Mouse (Mus musculus) MEL (cell line): ENCODE results near the gene Cbl. TPM values are rescaled to one million over a fixed set of nuclear protein-coding genes. Genes with fewer than 3 reads are reported as not detected.

Experiments used
- DNase-seq: peaks from one replicate; pipeline ENCODE4 v3.0.0; 2011; ENCODE audit warnings: low read depth, low spot score
- H3K27ac ChIP-seq: 2 replicates; pipeline ENCODE4 v1.5.1; 2012; ENCODE audit warnings: low read depth, mild to moderate bottlenecking, control low read depth, low read length, moderate library complexity; ENCODE audit not compliant: control insufficient read depth
- H3K27me3 ChIP-seq, 2 experiments: fragments of 150-350 bp in 1 of 2; sonication (generic) in 1 of 2; 2 replicates each; pipeline ENCODE4 v1.6.1; 2012; ENCODE audit warnings: low read length in 2 of 2, mild to moderate bottlenecking in 2 of 2, improper control_type of control experiment in 1 of 2, moderate library complexity in 1 of 2; ENCODE audit not compliant: insufficient read depth in 2 of 2, control insufficient read depth in 1 of 2
- H3K36me3 ChIP-seq, 2 experiments: 2 replicates each; pipeline ENCODE4 v1.6.1; 2012 to 2014; ENCODE audit warnings: low read length in 2 of 2, improper control_type of control experiment in 1 of 2, inconsistent platforms in 1 of 2, mild to moderate bottlenecking in 1 of 2; ENCODE audit not compliant: insufficient read depth in 2 of 2, control insufficient read depth in 1 of 2
- H3K4me1 ChIP-seq, 2 experiments: fragments of 150-350 bp in 1 of 2; sonication (generic) in 1 of 2; 2 replicates each; pipeline ENCODE4 v1.6.1; 2012; ENCODE audit warnings: low read length in 2 of 2, improper control_type of control experiment in 1 of 2, mild to moderate bottlenecking in 1 of 2; ENCODE audit not compliant: insufficient read depth in 2 of 2, control insufficient read depth in 1 of 2
- H3K4me3 ChIP-seq, 2 experiments: fragments of 150-350 bp in 1 of 2; sonication (generic) in 1 of 2; 2 replicates each; pipeline ENCODE4 v1.5.1; 2012; ENCODE audit warnings: low read depth in 2 of 2, low read length in 2 of 2, mild to moderate bottlenecking in 2 of 2, moderate library complexity in 2 of 2, control low read depth in 1 of 2, improper control_type of control experiment in 1 of 2; ENCODE audit not compliant: control insufficient read depth in 1 of 2, insufficient read depth in 1 of 2
- H3K79me2 ChIP-seq: 2 replicates; pipeline ENCODE4 v1.6.1; 2012; ENCODE audit warnings: mild to moderate bottlenecking, low read length, moderate library complexity; ENCODE audit not compliant: control insufficient read depth, poor library complexity, insufficient read depth
- H3K9ac ChIP-seq: 2 replicates; pipeline ENCODE4 v1.6.1; 2012; ENCODE audit warnings: low read depth, mild to moderate bottlenecking, control low read depth, low read length, moderate library complexity; ENCODE audit not compliant: control insufficient read depth, poor library complexity, severe bottlenecking
- H3K9me3 ChIP-seq: fragments of 150-350 bp; sonication (generic); replicated peaks from 2 replicates; pipeline ENCODE4 v1.6.1; 2012; ENCODE audit warnings: mild to moderate bottlenecking, low read length, improper control_type of control experiment, moderate library complexity; ENCODE audit not compliant: insufficient read depth
- CHD1 ChIP-seq: IDR thresholded peaks from 2 replicates; pipeline ENCODE4 v1.6.1; 2012; ENCODE audit warnings: low read depth, mild to moderate bottlenecking, inconsistent platforms, low read length, improper control_type of control experiment
- CTCF ChIP-seq, 3 experiments: IDR thresholded peaks in 2 of 3; conservative IDR thresholded peaks in 1 of 3; 2 replicates each; pipeline ENCODE4 v1.5.1; 2011 to 2012; ENCODE audit warnings: low read length in 3 of 3, low read depth in 2 of 3, mild to moderate bottlenecking in 2 of 3, improper control_type of control experiment in 1 of 3, inconsistent platforms in 1 of 3, mixed read lengths in 1 of 3, moderate library complexity in 1 of 3; ENCODE audit not compliant: control insufficient read depth in 1 of 3, insufficient read depth in 1 of 3, poor library complexity in 1 of 3, severe bottlenecking in 1 of 3
- E2F4 ChIP-seq: IDR thresholded peaks from 2 replicates; pipeline ENCODE4 v1.6.1; 2011; ENCODE audit warnings: low read depth, low read length, improper control_type of control experiment, borderline replicate concordance
- ELF1 ChIP-seq: IDR thresholded peaks from 2 replicates; pipeline ENCODE4 v1.6.1; 2014; ENCODE audit warnings: low read depth, mild to moderate bottlenecking, inconsistent platforms, low read length, improper control_type of control experiment, moderate library complexity
- EP300 ChIP-seq, 2 experiments: IDR thresholded peaks; 2 replicates each; pipeline ENCODE4 v1.6.1; 2011; ENCODE audit warnings: improper control_type of control experiment in 2 of 2, low read length in 2 of 2, low read depth in 1 of 2, mild to moderate bottlenecking in 1 of 2
- GABPA ChIP-seq: IDR thresholded peaks from 2 replicates; pipeline ENCODE4 v1.6.1; 2012; ENCODE audit warnings: low read depth, mild to moderate bottlenecking, inconsistent platforms, low read length, improper control_type of control experiment, moderate library complexity
- GATA1 ChIP-seq: IDR thresholded peaks from 2 replicates; pipeline ENCODE4 v1.6.1; 2011; ENCODE audit warnings: low read depth, low read length, improper control_type of control experiment
- HCFC1 ChIP-seq: IDR thresholded peaks from 2 replicates; pipeline ENCODE4 v1.6.1; 2012; ENCODE audit warnings: low read depth, mild to moderate bottlenecking, inconsistent platforms, low read length, improper control_type of control experiment, moderate library complexity
- MAZ ChIP-seq: IDR thresholded peaks from 2 replicates; pipeline ENCODE4 v1.6.1; 2012; ENCODE audit warnings: low read depth, mild to moderate bottlenecking, inconsistent platforms, low read length, improper control_type of control experiment
- MEF2A ChIP-seq: IDR thresholded peaks from 2 replicates; pipeline ENCODE4 v1.6.1; 2014; ENCODE audit warnings: low read depth, mild to moderate bottlenecking, inconsistent platforms, low read length, improper control_type of control experiment; ENCODE audit not compliant: poor library complexity, insufficient replicate concordance, severe bottlenecking; ENCODE audit errors: extremely low read depth
- MYB ChIP-seq: IDR thresholded peaks from 2 replicates; pipeline ENCODE4 v1.6.1; 2011; ENCODE audit warnings: mild to moderate bottlenecking, low read depth, low read length, improper control_type of control experiment
- MYC ChIP-seq: IDR thresholded peaks from 2 replicates; pipeline ENCODE4 v1.6.1; 2011; ENCODE audit warnings: low read depth, mild to moderate bottlenecking, low read length, improper control_type of control experiment, moderate library complexity
- POLR2AphosphoS2 ChIP-seq: IDR thresholded peaks from 2 replicates; pipeline ENCODE4 v1.6.1; 2011; ENCODE audit warnings: low read length, improper control_type of control experiment
- RAD21 ChIP-seq: IDR thresholded peaks from 2 replicates; pipeline ENCODE4 v1.6.1; 2011; ENCODE audit warnings: mild to moderate bottlenecking, low read depth, low read length, improper control_type of control experiment
- RCOR1 ChIP-seq: IDR thresholded peaks from 2 replicates; pipeline ENCODE4 v1.6.1; 2012; ENCODE audit warnings: low read depth, mild to moderate bottlenecking, inconsistent platforms, low read length, improper control_type of control experiment
- SIN3A ChIP-seq: IDR thresholded peaks from 2 replicates; pipeline ENCODE4 v1.6.1; 2012; ENCODE audit warnings: low read length, improper control_type of control experiment, inconsistent platforms
- TBP ChIP-seq: IDR thresholded peaks from 2 replicates; pipeline ENCODE4 v1.8.0; 2011; ENCODE audit warnings: low read depth, low read length, improper control_type of control experiment
- TCF12 ChIP-seq: IDR thresholded peaks from 2 replicates; pipeline ENCODE4 v1.6.1; 2014; ENCODE audit warnings: low read depth, mild to moderate bottlenecking, inconsistent platforms, low read length, improper control_type of control experiment, moderate library complexity
- UBTF ChIP-seq: IDR thresholded peaks from 2 replicates; pipeline ENCODE4 v1.6.1; 2012; ENCODE audit warnings: low read depth, mild to moderate bottlenecking, inconsistent platforms, low read length, improper control_type of control experiment, moderate library complexity, borderline replicate concordance; ENCODE audit not compliant: insufficient read depth
- USF1 ChIP-seq: IDR thresholded peaks from 2 replicates; pipeline ENCODE4 v1.6.1; 2014; ENCODE audit warnings: low read depth, mild to moderate bottlenecking, inconsistent platforms, low read length, improper control_type of control experiment, moderate library complexity
- USF2 ChIP-seq, 2 experiments: IDR thresholded peaks; 2 replicates each; pipeline ENCODE4 v1.6.1; 2011 to 2012; ENCODE audit warnings: improper control_type of control experiment in 2 of 2, low read length in 2 of 2, borderline replicate concordance in 1 of 2, inconsistent platforms in 1 of 2, low read depth in 1 of 2, mild to moderate bottlenecking in 1 of 2; ENCODE audit not compliant: insufficient read depth in 1 of 2
- ZKSCAN1 ChIP-seq: IDR thresholded peaks from 2 replicates; pipeline ENCODE4 v1.6.1; 2012; ENCODE audit warnings: low read depth, mild to moderate bottlenecking, inconsistent platforms, low read length, improper control_type of control experiment, moderate library complexity
- ZNF384 ChIP-seq: IDR thresholded peaks from 2 replicates; pipeline ENCODE4 v1.6.1; 2012; ENCODE audit warnings: low read depth, mild to moderate bottlenecking, inconsistent platforms, low read length, improper control_type of control experiment
- polyA plus RNA-seq, 2 experiments: library from polyadenylated mRNA; stranded (reverse) in 1 of 2; unstranded in 1 of 2; fragments of >175 nt in 1 of 2; fragments of >200 nt in 1 of 2; gene quantifications; 2 replicates each; pipeline versions ENCODE4 v1.2.1 to v1.2.4; 2012; ENCODE audit warnings: low replicate concordance in 2 of 2, low read depth in 1 of 2; ENCODE audit not compliant: insufficient read length in 2 of 2, insufficient read depth in 1 of 2, missing spikeins in 1 of 2
- total RNA-seq: library from RNA; depleted of rRNA; stranded (reverse); fragments of 300-350 nt; gene quantifications from 2 replicates; pipeline ENCODE4 v1.2.3, GENCODE M21; 2012

Cbl gene
- total and polyA plus RNA-seq, 3 experiments, result 9.1 to 41.1 (median 36.8) TPM

DNA sequence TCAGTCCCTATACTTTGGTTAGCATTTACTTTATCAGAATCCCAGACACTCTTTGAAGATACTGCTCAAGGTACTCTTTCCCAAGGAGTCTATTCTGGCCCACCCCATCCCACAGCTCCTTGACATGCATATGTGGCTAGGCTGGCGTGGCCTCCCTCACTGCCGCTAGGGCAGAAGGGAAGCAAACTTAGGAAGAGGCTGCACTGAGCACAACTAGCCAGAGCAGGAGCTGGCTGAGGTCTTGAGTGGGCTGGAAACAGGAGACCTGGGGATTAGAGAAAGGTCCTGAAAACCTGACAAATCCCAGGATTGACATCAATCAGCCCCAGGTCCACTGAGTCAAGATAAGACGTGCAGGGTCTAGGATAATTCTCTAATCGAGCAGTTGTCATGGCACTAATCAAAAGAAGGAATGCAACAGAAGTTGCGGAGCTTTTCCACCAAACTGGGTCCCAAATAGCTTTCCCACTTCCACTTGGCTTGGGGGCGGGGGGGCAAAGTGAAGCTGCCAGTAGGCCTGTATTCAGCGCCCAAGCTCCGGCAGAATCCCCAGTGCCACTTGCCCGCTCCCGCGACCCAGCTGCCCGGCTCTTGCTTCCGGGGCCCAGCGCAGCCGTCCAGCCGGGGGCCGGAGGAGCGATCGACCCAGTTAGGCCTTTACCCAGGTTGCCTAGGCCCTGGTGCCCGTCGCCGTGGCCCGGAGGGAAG is 33.6 kb upstream of the Cbl start:
- Histone ChIP-seq H3K9ac (peak overlapping the region; percentile 87), H3K36me3 (peaks cover 0 to 6% of the 10 kb centered on the region in 2 experiments; a peak in 1 of 4 replicates), H3K27me3 (no peaks in the 10 kb centered on the region), H3K27ac (peak overlapping the region; percentile 75), H3K4me1 (peaks cover 0 to 8% of the 10 kb centered on the region in 2 experiments; a peak in 1 of 4 replicates), H3K4me3 (peak overlapping the region; percentile 66 to 77), H3K79me2 (no peaks in the 10 kb centered on the region; the same call in 1 of the 2 replicates), H3K9me3 (no peaks in the 10 kb centered on the region)
- TF ChIP-seq TBP (no peak), CTCF (IDR thresholded peaks at IDR 0.05 in 2 of 3, conservative IDR thresholded peaks at IDR 0.05 in 1 of 3; ENCODE audit: control insufficient read depth in 1 of 3, insufficient read depth in 1 of 3, low read depth in 2 of 3, low read length in 3 of 3, poor library complexity in 1 of 3, severe bottlenecking in 1 of 3) (0 out of 6 replicates have a peak, but pooled peaks of 1 of the 3 experiments have one; percentile 8), MEF2A (no peak), E2F4 (no peak), ELF1 (no peak), GABPA (no peak), SIN3A (peak; percentile 13), EP300 (IDR thresholded peaks at IDR 0.05; ENCODE audit: low read depth in 1 of 2, low read length in 2 of 2) (peak in 1 of 2 experiments; percentile 43; a peak in 1 of 4 replicates), USF1 (no peak)
- DNase-seq, result peak; percentile 63

DNA sequence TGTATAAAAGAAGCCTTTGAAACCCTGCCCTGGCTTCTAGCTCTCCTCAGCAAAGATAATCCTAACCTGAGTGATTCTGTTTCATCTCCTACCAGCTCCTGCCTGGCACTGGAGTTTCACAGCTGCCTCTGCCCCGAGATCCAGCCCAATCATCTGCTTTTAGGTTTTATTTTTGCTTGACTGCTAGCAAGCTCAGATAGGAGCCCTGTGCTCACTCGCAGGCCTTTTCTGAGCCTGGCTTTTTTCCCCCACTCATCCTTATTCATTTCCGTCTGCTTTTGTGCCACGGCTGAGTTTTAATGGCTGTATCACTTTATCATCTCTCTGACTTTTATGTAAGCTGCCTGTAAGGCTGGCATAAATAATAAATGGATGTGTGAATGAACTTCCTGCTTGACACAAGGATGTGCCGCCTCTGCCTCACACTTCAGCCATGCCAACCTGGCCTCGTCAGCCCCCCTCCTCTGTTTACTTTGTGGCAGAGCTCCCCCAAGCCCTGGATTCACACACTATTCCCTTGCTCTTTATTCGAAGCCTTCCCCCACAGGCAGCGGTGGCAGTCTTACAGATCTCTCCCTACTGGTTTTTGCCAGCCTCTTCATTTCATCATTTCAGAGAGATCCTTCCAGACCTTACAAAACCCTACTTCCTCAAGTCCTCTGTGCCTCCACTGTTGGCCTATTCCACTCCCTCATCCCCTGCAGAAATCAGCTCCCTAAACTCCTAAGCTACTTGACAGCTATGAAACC is 32.8 kb upstream of the Cbl start:
- H3K9me3 ChIP-seq, result no peaks in the 10 kb centered on the region
- H3K4me1 ChIP-seq, result peaks cover 0 to 8% of the 10 kb centered on the region in 2 experiments; a peak in 1 of 4 replicates
- H3K27ac ChIP-seq, result no peak overlapping the region
- no peak for TF ChIP-seq MEF2A
- TF ChIP-seq GATA1, result no peak
- no peak for TF ChIP-seq HCFC1
- H3K79me2 ChIP-seq, result no peaks in the 10 kb centered on the region; the same call in 1 of the 2 replicates
- H3K27me3 ChIP-seq, result no peaks in the 10 kb centered on the region
- peak overlapping the region; percentile 66 to 77 for H3K4me3 ChIP-seq
- peak; percentile 36 for DNase-seq
- H3K9ac ChIP-seq, result peak overlapping the region; percentile 87; the same call in 1 of the 2 replicates
- H3K36me3 ChIP-seq, result peaks cover 0 to 6% of the 10 kb centered on the region in 2 experiments; a peak in 1 of 4 replicates

- H3K9me3 ChIP-seq, result no peaks in the 10 kb centered on the region
- no peak for DNase-seq
- no peak overlapping the region for H3K27ac ChIP-seq
- H3K79me2 ChIP-seq, result no peaks in the 10 kb centered on the region
- H3K4me1 ChIP-seq, result no peaks in the 10 kb centered on the region
- H3K36me3 ChIP-seq, result no peaks in the 10 kb centered on the region; a peak in 1 of 4 replicates
- H3K27me3 ChIP-seq, result no peaks in the 10 kb centered on the region
- no peak overlapping the region for H3K9ac ChIP-seq
- no peak overlapping the region for H3K4me3 ChIP-seq
- TF ChIP-seq USF2 (IDR thresholded peaks at IDR 0.05; ENCODE audit: borderline replicate concordance in 1 of 2, insufficient read depth in 1 of 2, low read depth in 1 of 2, low read length in 2 of 2), result no peak
- TF ChIP-seq TCF12, result no peak
- TF ChIP-seq RAD21, result no peak
- TF ChIP-seq CHD1, result no peak
- no peak for TF ChIP-seq ELF1
- TF ChIP-seq EP300 (IDR thresholded peaks at IDR 0.05; ENCODE audit: low read depth in 1 of 2, low read length in 2 of 2), result no peak
- TF ChIP-seq MYC, result no peak
- TF ChIP-seq MYB, result no peak
- no peak for TF ChIP-seq POLR2AphosphoS2
- TF ChIP-seq ZKSCAN1, result no peak
- no peak for TF ChIP-seq ZNF384
- TF ChIP-seq UBTF, result no peak
- TF ChIP-seq MAZ, result no peak
- TF ChIP-seq RCOR1, result no peak
Observed at GRCm38 (mm10) chr9:44261388-44261787, 27.5 kb upstream of the Cbl start.
